Mouse (Mus musculus) hindbrain, embryonic 15.5 days (tissue): ENCODE measurements at regions not wholly inside any gene's neighbourhood (a gene's known extent, or its start where the extent isn't known, plus 50 kb on each side); places are given as distances from the start of the nearest gene placed in this dataset.

ENCODE experiments used
- ATAC-seq: fragments of 200-750 bp; cut with Nextera tagmentation; 2 replicates; pipeline ENCODE4 v1.8.0; 2017; ENCODE audit warnings: low read depth, moderate number of reproducible peaks, moderate TSS enrichment; ENCODE audit not compliant: low FRiP score
- H3K27ac ChIP-seq: fragments of 300-500 bp; sonication (generic); replicated peaks from 2 replicates; pipeline ENCODE4 v1.5.1; 2015; ENCODE audit warnings: mild to moderate bottlenecking, inconsistent platforms
- H3K27me3 ChIP-seq: fragments of 300-500 bp; sonication (generic); 2 replicates; pipeline ENCODE4 v1.6.1; 2015; ENCODE audit warnings: control low read depth, inconsistent platforms
- H3K36me3 ChIP-seq: fragments of 300-500 bp; sonication (generic); 2 replicates; pipeline ENCODE4 v1.6.1; 2015; ENCODE audit warnings: control low read depth, inconsistent platforms
- H3K4me1 ChIP-seq: fragments of 300-500 bp; sonication (generic); replicated peaks from 2 replicates; pipeline ENCODE4 v1.6.1; 2015; ENCODE audit warnings: control low read depth, inconsistent platforms
- H3K4me2 ChIP-seq: fragments of 300-500 bp; sonication (generic); 2 replicates; pipeline ENCODE4 v1.6.1; 2015; ENCODE audit warnings: moderate library complexity, mild to moderate bottlenecking, inconsistent platforms
- H3K4me3 ChIP-seq: fragments of 300-500 bp; sonication (generic); 2 replicates; pipeline ENCODE4 v1.5.1; 2015; ENCODE audit warnings: mild to moderate bottlenecking, inconsistent platforms
- H3K9ac ChIP-seq: fragments of 300-500 bp; sonication (generic); 2 replicates; pipeline ENCODE4 v1.6.1; 2015; ENCODE audit warnings: inconsistent platforms
- H3K9me3 ChIP-seq: fragments of 300-500 bp; sonication (generic); 2 replicates; pipeline ENCODE4 v1.6.1; 2016; ENCODE audit warnings: control low read depth, inconsistent platforms
- WGBS: fragments of 180-500 bp; shearing (Covaris S2); methylation state at CpG from one replicate; pipeline ENCODE4 v1.1.7; 2015; 5-methylcytosine and 5-hydroxymethylcytosine counted together

- H3K4me3 ChIP-seq = no peak overlapping the region
- H3K9me3 ChIP-seq = no peaks in the 10 kb centered on the region
These were observed 87.6 kb downstream of the 1700001O22Rik start for GRCm38 (mm10) chr2:30715720-30716310.

GRCm38 (mm10) chr2:30713535-30713934 is 89.9 kb downstream of the 1700001O22Rik start:
- Histone ChIP-seq H3K4me1 (peaks cover 71% of the 10 kb centered on the region), H3K27ac (peak overlapping the region; percentile 88; the same call in 1 of the 2 replicates), H3K9ac (no peak overlapping the region), H3K4me3 (no peak overlapping the region), H3K36me3 (no peaks in the 10 kb centered on the region), H3K9me3 (no peaks in the 10 kb centered on the region), H3K4me2 (no peak overlapping the region), H3K27me3 (no peaks in the 10 kb centered on the region)
- 10% methylated on average over 3 of the region's 3 CpGs for WGBS
- ATAC-seq = no peak

More at GRCm38 (mm10) chr2:30715720-30716310, 87.6 kb downstream of the 1700001O22Rik start:
- Histone ChIP-seq H3K4me1 (peaks cover 80% of the 10 kb centered on the region), H3K4me2 (no peak overlapping the region), H3K27me3 (no peaks in the 10 kb centered on the region), H3K9ac (no peak overlapping the region), H3K36me3 (no peaks in the 10 kb centered on the region), H3K27ac (peak overlapping the region; percentile 97)
- ATAC-seq = no peak
- 69% methylated on average over 4 of the region's 4 CpGs for WGBS

- 57% methylated on average over 9 of the region's 9 CpGs for WGBS
- no peak for ATAC-seq
These were observed 90.5 kb downstream of the 1700001O22Rik start for GRCm38 (mm10) chr2:30712841-30713401.

GRCm38 (mm10) chr2:30711853-30712498 is 91.5 kb downstream of the 1700001O22Rik start:
- H3K9ac ChIP-seq = peak overlapping the region; percentile 51
- ATAC-seq = peak; percentile 63
- peak overlapping the region; percentile 86 for H3K4me2 ChIP-seq
- H3K27ac ChIP-seq = peak overlapping the region; percentile 88
- H3K4me1 ChIP-seq = peaks cover 71% of the 10 kb centered on the region
- peak overlapping the region; percentile 42 for H3K4me3 ChIP-seq
- WGBS = under 1% methylated on average over 61 of the region's 63 CpGs
- no peaks in the 10 kb centered on the region for H3K27me3 ChIP-seq
- no peaks in the 10 kb centered on the region for H3K9me3 ChIP-seq
- H3K36me3 ChIP-seq = no peaks in the 10 kb centered on the region

More at GRCm38 (mm10) chr2:30712841-30713401, 90.5 kb downstream of the 1700001O22Rik start:
- Histone ChIP-seq H3K27ac (peak overlapping the region; percentile 88), H3K9ac (no peak overlapping the region), H3K4me3 (no peak overlapping the region), H3K4me1 (peaks cover 71% of the 10 kb centered on the region), H3K4me2 (no peak overlapping the region), H3K9me3 (no peaks in the 10 kb centered on the region), H3K27me3 (no peaks in the 10 kb centered on the region), H3K36me3 (no peaks in the 10 kb centered on the region)

GRCm38 (mm10) chr2:30711476-30711852 is 92.0 kb downstream of the 1700001O22Rik start:
- ATAC-seq = peak; percentile 55
- WGBS = 3% methylated on average over 15 of the region's 15 CpGs
- peak overlapping the region; percentile 88 for H3K27ac ChIP-seq
- peaks cover 68% of the 10 kb centered on the region for H3K4me1 ChIP-seq
- H3K36me3 ChIP-seq = no peaks in the 10 kb centered on the region
- H3K4me2 ChIP-seq = peak overlapping the region; percentile 86
- peak overlapping the region; percentile 51 for H3K9ac ChIP-seq
- H3K27me3 ChIP-seq = no peaks in the 10 kb centered on the region
- H3K4me3 ChIP-seq = peak overlapping the region; percentile 42
- no peaks in the 10 kb centered on the region for H3K9me3 ChIP-seq

- 95% methylated on average over 7 of the region's 7 CpGs for WGBS
- Histone ChIP-seq H3K4me2 (no peak overlapping the region; the same call in 1 of the 2 replicates), H3K27me3 (no peaks in the 10 kb centered on the region), H3K4me1 (peaks cover 63% of the 10 kb centered on the region), H3K36me3 (no peaks in the 10 kb centered on the region), H3K9ac (0 out of 2 replicates have a peak overlapping the region, but pooled peaks have one; percentile 51), H3K4me3 (no peak overlapping the region), H3K27ac (peak overlapping the region; percentile 88), H3K9me3 (no peaks in the 10 kb centered on the region)
- no peak; the same call in 1 of the 2 replicates for ATAC-seq
These were observed 92.6 kb downstream of the 1700001O22Rik start for GRCm38 (mm10) chr2:30710895-30711294.

- H3K36me3 ChIP-seq = no peaks in the 10 kb centered on the region
- no peak for ATAC-seq
- H3K27me3 ChIP-seq = no peaks in the 10 kb centered on the region
- no peak overlapping the region for H3K9ac ChIP-seq
- peak overlapping the region; percentile 93 for H3K27ac ChIP-seq
- H3K4me3 ChIP-seq = no peak overlapping the region
- H3K4me2 ChIP-seq = no peak overlapping the region
- 59% methylated on average over 3 of the region's 3 CpGs for WGBS
- H3K4me1 ChIP-seq = peaks cover 60% of the 10 kb centered on the region
- H3K9me3 ChIP-seq = no peaks in the 10 kb centered on the region
These were observed 94.0 kb downstream of the 1700001O22Rik start for GRCm38 (mm10) chr2:30709386-30709884.

- Histone ChIP-seq H3K36me3 (no peaks in the 10 kb centered on the region), H3K9ac (0 out of 2 replicates have a peak overlapping the region, but pooled peaks have one; percentile 50), H3K9me3 (no peaks in the 10 kb centered on the region), H3K4me2 (no peak overlapping the region), H3K27ac (peak overlapping the region; percentile 93), H3K4me1 (peaks cover 60% of the 10 kb centered on the region), H3K27me3 (no peaks in the 10 kb centered on the region), H3K4me3 (no peak overlapping the region)
- ATAC-seq = no peak
- 62% methylated on average over 4 of the region's 4 CpGs for whole genome bisulfite sequencing
These were observed 94.6 kb downstream of the 1700001O22Rik start for GRCm38 (mm10) chr2:30708762-30709385.

GRCm38 (mm10) chr2:30708001-30708683 is 95.3 kb downstream of the 1700001O22Rik start:
- Histone ChIP-seq H3K27ac (peak overlapping the region; percentile 93), H3K4me3 (peak overlapping the region; percentile 32), H3K9me3 (no peaks in the 10 kb centered on the region), H3K9ac (peak overlapping the region; percentile 50), H3K27me3 (no peaks in the 10 kb centered on the region), H3K4me2 (peak overlapping the region; percentile 75), H3K4me1 (peaks cover 53% of the 10 kb centered on the region), H3K36me3 (no peaks in the 10 kb centered on the region)
- ATAC-seq = peak; percentile 57
- WGBS = under 1% methylated on average over 46 of the region's 48 CpGs

- WGBS = 4% methylated on average over 44 of the region's 44 CpGs
- no peak for ATAC-seq
These were observed 96.1 kb downstream of the 1700001O22Rik start for GRCm38 (mm10) chr2:30707099-30708000.

More at GRCm38 (mm10) chr2:30707099-30708000, 96.1 kb downstream of the 1700001O22Rik start:
- Histone ChIP-seq H3K4me2 (peak overlapping the region; percentile 75), H3K9me3 (no peaks in the 10 kb centered on the region), H3K4me1 (peaks cover 51% of the 10 kb centered on the region), H3K36me3 (no peaks in the 10 kb centered on the region), H3K27me3 (no peaks in the 10 kb centered on the region), H3K4me3 (peak overlapping the region; percentile 32), H3K27ac (peak overlapping the region; percentile 93), H3K9ac (peak overlapping the region; percentile 50)
